In the genomic region with DNA sequence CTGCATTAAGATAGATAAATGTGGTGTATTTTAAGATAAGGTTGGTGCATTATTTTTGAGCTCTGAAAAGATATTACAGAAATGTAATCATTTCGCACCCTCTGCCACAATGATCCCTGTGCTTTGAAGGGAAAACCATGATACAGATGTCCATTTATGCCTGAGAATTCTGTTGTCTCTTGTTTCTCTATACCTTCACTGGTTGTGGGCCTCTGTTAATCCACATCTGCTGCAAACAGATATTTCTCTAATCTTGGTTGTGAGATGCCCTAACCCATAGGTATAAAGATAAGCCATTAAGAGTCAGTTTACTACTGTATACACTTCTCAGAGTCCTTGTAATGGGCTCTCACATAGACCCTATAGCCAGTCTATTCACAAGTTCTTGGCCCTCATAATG, we compare ENCODE assay signal across 16 mouse cellular contexts.
"Had no signal": no experiment of that assay in that cellular context is flagged by ENCODE, and none has a peak within 500 bp of the region (broad histone marks: within the 10 kb centered on the region; RNA-seq: fewer than 3 reads in every experiment).

No protein-coding gene starts in this region.

- H3K36me3 ChIP-seq: neural tube, embryonic 12.5 days; neural tube, embryonic 13.5 days; neural tube, embryonic 15.5 days; stomach, embryonic 15.5 days had no signal

- H3K27me3 ChIP-seq: neural tube, embryonic 12.5 days; neural tube, embryonic 13.5 days; neural tube, embryonic 15.5 days; stomach, embryonic 15.5 days had no signal

- H3K4me3 ChIP-seq: neural tube, embryonic 12.5 days; neural tube, embryonic 13.5 days; neural tube, embryonic 15.5 days; stomach, embryonic 15.5 days had no signal

- H3K9me3 ChIP-seq: neural tube, embryonic 12.5 days; neural tube, embryonic 13.5 days; neural tube, embryonic 15.5 days; stomach, embryonic 15.5 days had no signal

- DNase-seq: retina, postnatal 1 day; right cerebral cortex, adult 18-20 months; right cerebral cortex, postnatal 14 days; right cerebral cortex, postnatal 25 days; right cerebral cortex, postnatal 4 days; spleen, adult 18-20 months; thymus, adult 18-20 months; thymus, adult 2 months; thymus, postnatal 14 days; thymus, postnatal 25 days; thymus, postnatal 36 days; thymus, postnatal 4 days had no signal

- H3K4me1 ChIP-seq: neural tube, embryonic 12.5 days; stomach, embryonic 15.5 days had no signal
